Mouse (Mus musculus) monocyte, adult 59 days (primary cell): Measurements from ENCODE around the gene Ercc6l. TPM values are rescaled to one million over a fixed set of nuclear protein-coding genes. Genes with fewer than 3 reads are reported as not detected.

ENCODE experiments used
- total RNA-seq, 2 experiments: library from RNA; stranded (reverse); gene quantifications; one replicate each; pipeline ENCODE4 v1.2.4; 2023

The Ercc6l gene
- 1 to 10 TPM; 1.2 to 1.8 TPM for total RNA-seq

GRCm38 (mm10) chrX:102156618-102157422 lies at the start of gene Ercc6l:
Ercc6l (minus strand) TSS chrX:102157091.

GRCm38 (mm10) chrX:102188712-102189497 lies 32.0 kb upstream of the Ercc6l start, which contains the start of gene Rps4x:
Rps4x (minus strand) TSS chrX:102189394.

GRCm38 (mm10) chrX:102119042-102119864 lies 37.6 kb downstream of the Ercc6l start, which contains the start of gene Pin4:
Pin4 (plus strand) TSS chrX:102119447.

Other genes with a start within 250 kb of the Ercc6l start
- gene Rtl5, start 85.8 kb downstream of the Ercc6l start, total RNA-seq: 10 to 100 TPM; 17.4 to 26.7 TPM
- gene Pin4, start 37.6 kb downstream of the Ercc6l start, total RNA-seq: 10 to 100 TPM; 20.3 to 49.6 TPM
- 1,000 to 10,000 TPM; 1,429 to 1,659 TPM for gene Rps4x, start 32.3 kb upstream of the Ercc6l start, total RNA-seq
- not detected for gene Cited1, start 95.1 kb upstream of the Ercc6l start, total RNA-seq